Mouse (Mus musculus): ENCODE data around the gene Ampd3. TPM values are rescaled to one million over a fixed set of nuclear protein-coding genes. Genes with fewer than 3 reads are reported as not detected.

The Ampd3 gene
- total and polyA plus RNA-seq, 3 experiments = 14.8 to 22.3 TPM; not detected in 1

DNA sequence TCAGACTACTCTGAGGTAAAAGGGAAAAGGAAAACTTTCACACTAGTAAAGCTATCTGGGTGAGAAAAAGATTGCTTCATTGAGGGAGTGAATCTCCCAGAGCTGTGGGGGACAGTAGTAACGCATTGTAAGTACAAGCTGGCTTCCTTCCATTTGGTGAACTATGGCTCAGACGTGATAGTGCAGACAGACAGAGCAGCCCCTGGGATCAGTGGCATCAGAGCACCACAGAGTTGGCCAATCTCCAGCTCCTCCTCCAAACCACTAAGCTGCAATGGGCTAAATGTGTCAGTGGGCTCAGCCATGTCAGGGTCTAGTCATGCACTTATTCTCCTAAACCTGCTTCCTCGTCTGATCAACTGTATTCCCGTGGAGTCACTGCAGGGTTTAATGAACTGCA, 55.6 kb downstream of the Ampd3 start:
- Histone ChIP-seq H3K27ac (ENCODE audit: control insufficient read depth, low read depth, low read length) (peak overlapping the region; percentile 33), H3K36me3 (ENCODE audit: control insufficient read depth in 1 of 2, insufficient read depth in 2 of 2, low read length in 2 of 2) (peaks cover 8 to 27% of the 10 kb centered on the region in 2 experiments)
- TF ChIP-seq ZKSCAN1 (IDR thresholded peaks at IDR 0.05; ENCODE audit: low read depth, low read length) (no peak), CHD1 (IDR thresholded peaks at IDR 0.05; ENCODE audit: low read depth, low read length) (no peak), RAD21 (IDR thresholded peaks at IDR 0.05; ENCODE audit: low read depth, low read length) (no peak; the same call in 1 of the 2 replicates), CHD2 (IDR thresholded peaks at IDR 0.05; ENCODE audit: low read length) (no peak), MAZ (IDR thresholded peaks at IDR 0.05; ENCODE audit: low read depth, low read length) (no peak), TAL1 (IDR thresholded peaks at IDR 0.05; ENCODE audit: low read length) (peak; percentile 55), USF2 (IDR thresholded peaks at IDR 0.05; ENCODE audit: borderline replicate concordance in 1 of 2, insufficient read depth in 1 of 2, low read depth in 1 of 2, low read length in 2 of 2) (no peak), SIN3A (IDR thresholded peaks at IDR 0.05; ENCODE audit: low read length) (peak; percentile 47; the same call in 1 of the 2 replicates), MAX (IDR thresholded peaks at IDR 0.05; ENCODE audit: low read length) (peak; percentile 17; the same call in 1 of the 2 replicates), UBTF (IDR thresholded peaks at IDR 0.05; ENCODE audit: borderline replicate concordance, insufficient read depth, low read depth, low read length) (no peak), MYC (IDR thresholded peaks at IDR 0.05; ENCODE audit: low read depth, low read length) (no peak), POLR2A (IDR thresholded peaks at IDR 0.05; ENCODE audit: control insufficient read depth in 1 of 2, insufficient read depth in 1 of 2, low read depth in 1 of 2, low read length in 2 of 2, poor library complexity in 1 of 2) (no peak), RCOR1 (IDR thresholded peaks at IDR 0.05; ENCODE audit: low read depth, low read length) (peak; percentile 46; the same call in 1 of the 2 replicates), TCF12 (IDR thresholded peaks at IDR 0.05; ENCODE audit: low read depth, low read length) (peak; percentile 80), E2F4 (IDR thresholded peaks at IDR 0.05; ENCODE audit: borderline replicate concordance, low read depth, low read length) (no peak), SMC3 (IDR thresholded peaks at IDR 0.05; ENCODE audit: low read depth, low read length) (no peak), EP300 (IDR thresholded peaks at IDR 0.05; ENCODE audit: low read depth in 1 of 2, low read length in 2 of 2) (peak; percentile 69 to 82), GATA1 (IDR thresholded peaks at IDR 0.05; ENCODE audit: low read depth, low read length) (peak; percentile 54), ELF1 (IDR thresholded peaks at IDR 0.05; ENCODE audit: low read depth, low read length) (no peak), GABPA (IDR thresholded peaks at IDR 0.05; ENCODE audit: low read depth, low read length) (no peak), NELFE (IDR thresholded peaks at IDR 0.05; ENCODE audit: low read depth, low read length) (no peak), ETS1 (IDR thresholded peaks at IDR 0.05; ENCODE audit: low read depth, low read length) (peak; percentile 70), POLR2AphosphoS2 (IDR thresholded peaks at IDR 0.05; ENCODE audit: low read length) (0 out of 2 replicates have a peak, but pooled peaks have one; percentile 45), HCFC1 (IDR thresholded peaks at IDR 0.05; ENCODE audit: low read depth, low read length) (no peak)

More for the DNA sequence above, 55.6 kb downstream of the Ampd3 start:
- no peak overlapping the region for H3K4me3 ChIP-seq (ENCODE audit: control insufficient read depth in 1 of 2, insufficient read depth in 1 of 2, low read depth in 2 of 2, low read length in 2 of 2)
- H3K9me3 ChIP-seq (replicated peaks; ENCODE audit: insufficient read depth, low read length) = no peaks in the 10 kb centered on the region
- no peaks in the 10 kb centered on the region for H3K27me3 ChIP-seq (ENCODE audit: control insufficient read depth in 1 of 2, insufficient read depth in 2 of 2, low read length in 2 of 2)
- H3K79me2 ChIP-seq (ENCODE audit: control insufficient read depth, insufficient read depth, low read length, poor library complexity) = no peaks in the 10 kb centered on the region
- peaks cover 19 to 24% of the 10 kb centered on the region in 2 experiments for H3K4me1 ChIP-seq (ENCODE audit: control insufficient read depth in 1 of 2, insufficient read depth in 2 of 2, low read length in 2 of 2)
- H3K9ac ChIP-seq (ENCODE audit: control insufficient read depth, low read depth, low read length, poor library complexity, severe bottlenecking) = no peak overlapping the region
- DNase-seq (ENCODE audit: low read depth, low spot score) = peak; percentile 91
